Mouse (Mus musculus) stomach, embryonic 14.5 days (tissue): ENCODE measurements around the gene Pkhd1. TPM values are rescaled to one million over a fixed set of nuclear protein-coding genes. Genes with fewer than 3 reads are reported as not detected.
"Not testable (repeated sequence)": the region's sequence is repeated elsewhere in the genome, so short reads cannot be mapped to it uniquely, and the experiment has no call there.

ENCODE experiments used
- ATAC-seq: fragments of 200-750 bp; cut with Nextera tagmentation; 2 replicates; pipeline ENCODE4 v1.8.0; 2017; ENCODE audit warnings: low read depth, moderate TSS enrichment; ENCODE audit not compliant: insufficient number of reproducible peaks, insufficient read depth, low FRiP score
- H3K27ac ChIP-seq: fragments of 300-500 bp; sonication (generic); 2 replicates; pipeline ENCODE4 v1.5.1; 2014; ENCODE audit warnings: mild to moderate bottlenecking, low read length, moderate library complexity, mixed read lengths
- H3K27me3 ChIP-seq: fragments of 300-500 bp; sonication (generic); 2 replicates; pipeline ENCODE4 v1.6.1; 2014; ENCODE audit warnings: low read length, control low read depth, mixed read lengths; ENCODE audit not compliant: control insufficient read depth, insufficient read depth
- H3K36me3 ChIP-seq: fragments of 300-500 bp; sonication (generic); 2 replicates; pipeline ENCODE4 v1.6.1; 2014; ENCODE audit warnings: mild to moderate bottlenecking, control low read depth, low read length, moderate library complexity, mixed read lengths; ENCODE audit not compliant: control insufficient read depth, insufficient read depth
- H3K4me1 ChIP-seq: fragments of 300-500 bp; sonication (generic); 2 replicates; pipeline ENCODE4 v1.6.1; 2014; ENCODE audit warnings: low read length, control low read depth, mixed read lengths; ENCODE audit not compliant: control insufficient read depth, insufficient read depth
- H3K4me2 ChIP-seq: fragments of 300-500 bp; sonication (generic); replicated peaks from 2 replicates; pipeline ENCODE4 v1.6.1; 2014; ENCODE audit warnings: low read depth, low read length, control low read depth
- H3K4me3 ChIP-seq: fragments of 300-500 bp; sonication (generic); 2 replicates; pipeline ENCODE4 v1.5.1; 2014; ENCODE audit warnings: low read depth, low read length, control low read depth
- H3K9ac ChIP-seq: fragments of 300-500 bp; sonication (generic); replicated peaks from 2 replicates; pipeline ENCODE4 v1.6.1; 2014; ENCODE audit warnings: low read depth, mild to moderate bottlenecking, control low read depth, low read length, moderate library complexity, mixed read lengths
- H3K9me3 ChIP-seq: fragments of 300-500 bp; sonication (generic); 2 replicates; pipeline ENCODE4 v1.6.1; 2016; ENCODE audit warnings: low read depth, low read length, control low read depth; ENCODE audit not compliant: control insufficient read depth
- WGBS: fragments of 180-500 bp; shearing (Covaris S2); extraction: QIAGEN DNeasy Blood & Tissue Kit; methylation state at CpG from one replicate; pipeline ENCODE4 v1.1.7; 2014; 5-methylcytosine and 5-hydroxymethylcytosine counted together
- polyA plus RNA-seq: library from polyadenylated mRNA; unstranded; fragments of >200 nt; fragmentation: Nextera tagmentation; extraction: Ambion mirVana; gene quantifications from 2 replicates; pipeline ENCODE4 v1.2.1, GENCODE M21; 2014

The Pkhd1 gene
- polyA plus RNA-seq, 1 experiment from 2014 or later, result 1.1 TPM

GRCm38 (mm10) chr1:20171199-20171598 is 446.7 kb downstream of the Pkhd1 start:
- H3K9me3 ChIP-seq, result no peaks in the 10 kb centered on the region
- H3K4me2 ChIP-seq, result no peak overlapping the region
- ATAC-seq, result no peak
- no peak overlapping the region for H3K9ac ChIP-seq
- WGBS, result 87% methylated on average over 4 of the region's 4 CpGs
- H3K4me3 ChIP-seq, result no peak overlapping the region
- no peaks in the 10 kb centered on the region for H3K27me3 ChIP-seq
- H3K36me3 ChIP-seq, result no peaks in the 10 kb centered on the region
- H3K27ac ChIP-seq, result no peak overlapping the region
- no peaks in the 10 kb centered on the region for H3K4me1 ChIP-seq

- WGBS, result 86% methylated on average over 4 of the region's 4 CpGs
- not testable (repeated sequence) for H3K4me3 ChIP-seq, H3K36me3 ChIP-seq, H3K4me2 ChIP-seq, H3K27ac ChIP-seq, H3K27me3 ChIP-seq, ATAC-seq, H3K4me1 ChIP-seq, H3K9me3 ChIP-seq, H3K9ac ChIP-seq
Measured at GRCm38 (mm10) chr1:20150627-20151026, 467.2 kb downstream of the Pkhd1 start.

- H3K4me2 ChIP-seq, result no peak overlapping the region
- H3K27me3 ChIP-seq, result no peaks in the 10 kb centered on the region
- no peak overlapping the region for H3K4me3 ChIP-seq
- 74% methylated on average over 2 of the region's 2 CpGs for WGBS
- H3K9me3 ChIP-seq, result no peaks in the 10 kb centered on the region
- no peaks in the 10 kb centered on the region for H3K36me3 ChIP-seq
- no peak overlapping the region for H3K27ac ChIP-seq
- no peak overlapping the region for H3K9ac ChIP-seq
- H3K4me1 ChIP-seq, result no peaks in the 10 kb centered on the region
- no peak for ATAC-seq
Measured at GRCm38 (mm10) chr1:20150016-20150415, 467.8 kb downstream of the Pkhd1 start.

GRCm38 (mm10) chr1:20136205-20136604 is 481.7 kb downstream of the Pkhd1 start:
- no peaks in the 10 kb centered on the region for H3K27me3 ChIP-seq
- H3K4me1 ChIP-seq, result no peaks in the 10 kb centered on the region
- no peak overlapping the region for H3K4me2 ChIP-seq
- no peaks in the 10 kb centered on the region for H3K9me3 ChIP-seq
- no peak overlapping the region for H3K27ac ChIP-seq
- 77% methylated on average over 3 of the region's 3 CpGs for WGBS
- H3K36me3 ChIP-seq, result no peaks in the 10 kb centered on the region
- no peak for ATAC-seq
- no peak overlapping the region for H3K9ac ChIP-seq
- H3K4me3 ChIP-seq, result no peak overlapping the region

GRCm38 (mm10) chr1:20135065-20135618 is 482.7 kb downstream of the Pkhd1 start:
- Histone ChIP-seq H3K27me3 (no peaks in the 10 kb centered on the region), H3K9me3 (no peaks in the 10 kb centered on the region), H3K4me3 (no peak overlapping the region), H3K4me1 (no peaks in the 10 kb centered on the region), H3K4me2 (no peak overlapping the region), H3K36me3 (no peaks in the 10 kb centered on the region), H3K9ac (no peak overlapping the region), H3K27ac (no peak overlapping the region)
- ATAC-seq, result no peak
- 40% methylated on average over 4 of the region's 4 CpGs for WGBS

GRCm38 (mm10) chr1:20133636-20134035 is 484.2 kb downstream of the Pkhd1 start:
- Histone ChIP-seq H3K27me3 (no peaks in the 10 kb centered on the region), H3K36me3 (no peaks in the 10 kb centered on the region), H3K27ac (no peak overlapping the region), H3K9ac (no peak overlapping the region), H3K9me3 (no peaks in the 10 kb centered on the region), H3K4me3 (no peak overlapping the region), H3K4me2 (no peak overlapping the region), H3K4me1 (no peaks in the 10 kb centered on the region)
- 89% methylated on average over 4 of the region's 4 CpGs for WGBS
- no peak for ATAC-seq

GRCm38 (mm10) chr1:20131786-20132596 is 485.9 kb downstream of the Pkhd1 start:
- Histone ChIP-seq H3K36me3 (no peaks in the 10 kb centered on the region), H3K27me3 (no peaks in the 10 kb centered on the region), H3K4me1 (no peaks in the 10 kb centered on the region), H3K9ac (no peak overlapping the region), H3K4me3 (no peak overlapping the region), H3K4me2 (no peak overlapping the region), H3K9me3 (no peaks in the 10 kb centered on the region), H3K27ac (no peak overlapping the region)
- ATAC-seq, result no peak
- WGBS, result 59% methylated on average over 6 of the region's 6 CpGs

- WGBS, result 89% methylated on average over 1 of the region's 1 CpGs
- ATAC-seq, result no peak
Measured at GRCm38 (mm10) chr1:20117331-20117730, 500.5 kb downstream of the Pkhd1 start.

More at GRCm38 (mm10) chr1:20117331-20117730, 500.5 kb downstream of the Pkhd1 start:
- Histone ChIP-seq H3K36me3 (no peaks in the 10 kb centered on the region), H3K4me2 (no peak overlapping the region), H3K4me3 (no peak overlapping the region), H3K27me3 (no peaks in the 10 kb centered on the region), H3K9me3 (no peaks in the 10 kb centered on the region), H3K4me1 (no peaks in the 10 kb centered on the region), H3K9ac (no peak overlapping the region), H3K27ac (no peak overlapping the region)
